Mouse (Mus musculus) A20 (cell line): Measurements from ENCODE around the gene Fam89b.

Experiments
- DNase-seq: peaks from one replicate; pipeline ENCODE4 v3.0.0-alpha.2; 2011; ENCODE audit warnings: low read depth, low spot score

Gene Fam89b

DNA sequence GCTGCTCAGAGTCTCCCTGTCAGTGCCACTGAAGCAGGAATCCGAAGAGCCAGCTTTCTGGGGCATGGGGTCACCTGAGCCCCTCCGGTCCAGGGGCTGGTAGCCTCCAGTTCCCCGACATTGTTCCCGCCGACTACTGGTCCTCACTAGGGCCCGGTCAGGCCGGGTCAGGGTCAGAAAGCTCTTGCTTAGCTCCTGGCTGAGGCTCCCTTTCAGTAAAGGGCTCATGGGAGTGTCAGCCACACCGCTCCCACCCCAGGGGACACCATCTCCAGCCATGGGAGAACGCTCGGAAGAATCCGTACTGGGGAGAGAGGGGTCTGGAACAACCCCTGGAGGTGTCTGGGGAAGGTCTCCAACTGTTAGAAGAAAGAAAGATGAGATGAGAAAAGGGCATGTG, 43.6 kb downstream of the Fam89b start:
- DNase-seq, result no peak

DNA sequence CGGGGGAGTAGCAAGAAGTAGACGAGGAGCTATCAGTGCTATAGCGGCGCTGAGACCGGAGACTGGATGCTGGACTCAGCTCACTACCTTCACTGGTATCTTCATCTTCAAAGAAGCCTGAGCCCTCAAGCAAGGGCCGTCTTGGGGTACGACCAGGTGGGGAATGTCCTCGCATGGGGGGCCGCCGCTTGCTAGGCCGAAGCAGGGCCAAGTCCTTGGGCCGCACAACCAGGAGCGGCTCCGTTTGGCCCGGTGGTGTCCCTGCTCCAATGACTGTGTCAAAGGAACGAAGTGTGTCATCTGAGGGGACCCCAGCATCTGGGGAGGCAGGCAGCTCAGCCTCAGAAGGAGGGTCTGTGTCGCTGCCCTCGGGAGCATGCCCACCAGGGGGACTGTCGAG, 44.0 kb downstream of the Fam89b start:
- no peak for DNase-seq

DNA sequence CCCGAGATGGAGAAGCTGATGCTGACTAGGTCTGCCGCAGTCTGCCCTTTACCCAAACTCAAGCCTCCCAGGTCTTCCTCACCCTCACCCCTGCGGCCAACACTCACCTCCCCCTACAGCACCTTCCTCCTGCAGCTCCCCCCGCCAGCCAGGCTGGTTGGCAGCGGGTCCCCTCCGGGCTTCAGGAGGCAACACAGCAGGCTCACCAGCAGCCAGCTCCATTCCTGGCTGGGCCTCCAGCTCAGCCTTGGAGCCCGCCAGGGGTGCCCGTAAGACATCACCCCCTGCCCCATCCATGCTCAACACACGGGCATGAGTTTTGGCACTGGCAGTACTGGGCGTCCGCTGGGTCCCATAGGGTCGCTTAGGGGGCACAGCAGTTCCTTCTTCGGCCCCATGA, 44.5 kb downstream of the Fam89b start:
- DNase-seq, result no peak

DNA sequence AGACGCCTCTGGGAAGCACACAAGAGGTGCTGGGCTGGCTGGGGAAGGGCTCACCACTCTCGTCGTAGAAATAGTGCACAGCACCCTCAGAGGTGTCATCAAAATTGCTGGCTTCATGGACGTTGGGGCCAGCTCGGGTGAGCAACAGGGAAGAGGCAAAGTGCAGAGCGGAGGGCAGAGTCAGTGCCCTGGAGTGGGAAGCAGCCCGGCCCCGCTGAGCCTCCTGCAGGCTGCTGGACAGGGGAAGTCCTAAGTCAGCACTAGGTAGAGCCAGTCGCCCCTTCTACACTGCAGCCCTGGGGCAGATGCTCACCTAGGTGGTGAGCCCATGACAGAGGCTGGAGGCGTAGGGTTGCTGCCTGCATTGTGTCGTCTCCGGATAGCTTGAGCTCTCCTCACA, 45.2 kb downstream of the Fam89b start:
- DNase-seq, result no peak

DNA sequence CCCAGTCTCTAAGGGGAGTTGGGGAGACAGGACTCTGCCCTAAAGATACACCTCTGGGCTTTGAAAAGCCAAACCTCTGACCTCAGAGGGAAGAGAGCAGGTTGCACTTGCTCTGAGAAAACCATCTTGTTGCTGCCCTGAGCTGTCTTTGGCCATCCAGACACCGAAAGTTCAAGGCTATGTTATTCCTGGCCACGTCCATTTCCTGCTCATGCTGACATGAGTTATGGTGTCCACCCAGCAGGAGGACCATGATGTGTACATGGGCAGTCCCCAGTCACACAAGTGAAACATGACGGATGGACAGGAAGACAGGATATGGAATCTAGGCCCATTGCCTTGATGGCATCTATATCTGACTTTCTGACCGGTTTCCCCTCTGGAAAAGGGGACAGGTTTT, 49.0 kb downstream of the Fam89b start:
- no peak for DNase-seq
